Mouse (Mus musculus) CD4-positive, CD25-positive, alpha-beta regulatory T cell, adult 4 months (primary cell): ENCODE measurements at regions not wholly inside any gene's neighbourhood (a gene's known extent, or its start where the extent isn't known, plus 50 kb on each side); places are given as distances from the start of the nearest gene placed in this dataset.

Source experiments
- ATAC-seq: one replicate; pipeline ENCODE4 v1.8.0; 2017

DNA sequence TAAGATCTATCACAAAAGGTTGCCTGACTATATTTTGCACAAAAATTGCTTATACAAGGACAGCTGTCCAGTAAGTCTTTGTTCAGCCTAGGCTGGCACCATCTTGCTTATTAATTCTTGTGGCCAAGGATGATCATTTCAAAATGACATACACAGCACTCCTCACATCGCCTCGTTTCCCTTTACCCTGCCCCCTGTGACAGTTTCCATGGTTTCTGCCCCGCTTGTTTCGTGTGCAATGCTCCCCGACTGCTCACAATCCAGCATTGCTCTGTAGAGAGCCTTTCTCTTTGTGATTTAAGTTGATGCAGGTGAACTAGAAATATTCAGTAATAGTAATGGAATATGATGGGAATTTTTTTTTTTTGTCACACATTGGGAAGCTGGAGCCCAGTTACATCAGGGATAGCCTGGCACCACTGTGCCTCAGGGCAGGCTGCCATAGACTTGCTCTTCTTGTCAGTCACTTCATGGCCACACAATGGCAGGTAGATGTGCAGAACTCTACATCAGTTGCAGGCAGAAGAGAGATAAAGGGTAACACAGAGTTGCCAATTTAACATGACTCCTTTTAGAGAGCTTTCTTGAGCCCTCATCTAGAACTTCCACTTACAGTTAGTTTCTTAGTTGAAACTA lies 90.6 kb upstream of the Foxn2 start:
- no peak for ATAC-seq

DNA sequence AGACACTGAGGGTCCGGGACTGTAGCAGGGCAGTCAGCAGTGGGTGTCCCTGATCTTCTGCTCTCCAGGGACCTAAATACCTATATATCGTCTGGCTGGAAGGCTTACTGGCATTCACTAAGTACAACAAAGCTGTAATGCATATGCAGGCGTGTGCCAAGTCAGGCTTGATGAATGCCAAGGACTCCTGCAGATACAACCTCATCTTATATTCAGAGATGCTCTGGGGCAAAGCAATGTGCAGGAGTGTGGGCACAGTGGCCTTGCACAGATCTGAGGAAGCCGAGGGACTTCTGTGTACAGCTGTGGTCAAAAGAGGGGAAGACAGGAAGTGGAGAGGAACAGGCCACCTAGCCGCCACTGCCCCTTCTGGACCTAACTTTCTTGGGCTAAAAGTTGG lies 89.5 kb upstream of the Foxn2 start:
- no peak for ATAC-seq

DNA sequence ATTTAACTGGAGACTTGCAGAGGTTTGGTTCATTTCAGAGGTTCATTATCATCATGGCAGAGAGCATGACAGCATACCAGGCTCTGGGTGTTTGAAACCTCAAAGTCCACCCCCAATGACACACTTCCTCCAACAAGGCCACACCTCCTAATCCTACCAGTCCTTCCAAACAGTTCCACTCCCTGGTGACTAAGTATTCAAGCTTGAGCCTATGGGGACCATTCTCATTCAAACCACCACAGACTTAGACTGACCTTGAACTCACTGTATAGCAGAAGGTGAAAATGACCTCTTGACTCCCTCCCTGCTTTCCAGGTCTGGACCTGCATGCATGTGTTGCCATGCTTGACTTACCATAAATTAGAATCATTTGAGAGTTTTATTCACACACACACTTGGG lies 87.6 kb upstream of the Foxn2 start:
- ATAC-seq: no peak

DNA sequence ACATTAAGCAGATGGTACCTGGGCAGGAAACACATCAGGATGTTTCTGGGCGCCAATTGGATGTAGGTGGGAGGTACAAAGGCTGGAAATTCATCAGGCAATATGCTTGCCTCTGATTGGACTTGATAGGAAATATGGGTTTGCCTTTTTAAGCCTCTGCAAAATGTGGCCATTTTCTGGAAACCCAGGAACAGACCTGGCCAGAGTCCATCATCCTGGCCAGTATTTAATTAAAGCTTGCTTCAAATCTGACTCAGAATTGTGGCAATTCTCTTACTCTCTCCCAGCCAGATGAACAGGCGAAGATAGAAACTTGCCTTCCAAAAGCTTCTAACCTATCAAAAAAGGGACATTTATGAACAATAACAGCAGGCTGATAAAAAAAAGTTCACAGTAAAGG lies 79.3 kb upstream of the Foxn2 start:
- no peak for ATAC-seq

DNA sequence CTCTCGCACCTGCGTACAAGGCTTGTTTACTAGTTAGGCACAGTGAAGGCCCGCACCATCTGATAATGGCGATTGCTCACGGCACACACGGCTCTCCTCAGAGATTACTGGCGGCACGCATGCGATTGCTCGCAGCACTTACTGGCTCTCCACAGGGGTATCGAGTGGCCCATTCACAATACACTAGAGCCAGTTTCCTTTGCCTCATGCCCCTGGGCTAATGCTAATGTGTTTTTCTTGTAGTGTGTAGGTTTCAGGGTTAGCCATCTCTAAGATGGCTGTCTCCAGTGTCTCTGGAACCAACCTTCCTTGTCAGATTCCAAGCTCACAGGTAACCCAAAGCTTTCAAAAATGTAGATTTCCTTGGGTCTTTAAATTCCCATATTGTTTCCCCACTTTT lies 78.1 kb upstream of the Foxn2 start:
- no peak for ATAC-seq

DNA sequence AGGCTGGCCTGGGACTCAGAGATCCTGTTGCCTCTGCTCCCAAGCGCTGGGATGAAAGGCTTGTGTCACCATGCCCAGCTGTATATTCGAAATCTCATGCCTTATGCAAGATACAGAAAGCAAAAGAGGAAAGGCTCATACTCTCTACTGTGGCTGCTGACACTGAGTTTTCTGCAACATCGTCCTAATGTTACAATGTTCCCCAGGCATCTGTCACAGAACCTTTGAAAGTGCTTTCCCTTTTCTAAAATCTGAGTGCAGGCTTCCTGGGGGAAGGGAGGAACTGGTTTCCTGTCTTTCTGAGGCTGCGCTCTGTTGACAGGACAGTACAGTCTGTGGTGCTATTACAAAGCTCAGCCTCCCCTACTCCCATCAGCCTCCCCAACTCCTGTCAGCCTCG lies 72.6 kb upstream of the Foxn2 start:
- no peak for ATAC-seq

DNA sequence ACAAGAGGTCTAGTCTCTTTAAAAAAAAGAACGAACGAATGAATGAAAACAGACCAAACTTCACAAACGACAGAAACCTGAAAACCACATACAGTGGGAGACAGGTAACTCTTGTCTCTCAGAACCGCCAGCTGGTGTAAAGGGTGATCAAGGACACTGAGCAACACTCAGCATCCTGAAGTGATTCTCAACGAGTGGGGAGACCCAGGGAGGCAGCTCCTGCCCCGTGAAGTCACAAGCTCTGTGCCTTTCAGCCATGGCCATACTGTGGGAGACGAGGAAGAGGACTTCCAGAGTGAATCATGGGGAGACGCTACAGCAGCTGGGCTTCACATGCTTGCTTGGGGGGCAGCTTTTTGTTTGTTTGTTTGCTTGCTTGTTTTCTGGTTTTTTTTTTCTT lies 70.5 kb upstream of the Foxn2 start:
- no peak for ATAC-seq

DNA sequence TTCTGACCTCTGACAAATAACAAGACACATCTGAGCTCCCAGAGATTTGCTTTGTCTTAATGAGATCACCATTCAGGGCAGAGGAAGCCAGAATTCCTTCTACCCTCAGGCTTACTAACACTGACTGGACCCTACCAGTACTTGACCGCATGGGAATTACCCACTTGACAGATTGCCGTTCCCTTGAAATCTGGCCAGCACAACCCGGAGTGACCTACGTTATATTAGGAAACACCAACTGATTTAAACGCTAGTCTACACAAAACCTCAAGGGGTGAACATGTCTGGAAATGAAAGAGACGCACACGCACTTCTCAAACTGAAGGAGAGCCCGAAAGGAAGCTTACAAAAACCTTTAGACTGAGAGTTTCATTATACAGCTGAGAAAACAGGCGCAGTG lies 69.8 kb upstream of the Foxn2 start:
- no peak for ATAC-seq

DNA sequence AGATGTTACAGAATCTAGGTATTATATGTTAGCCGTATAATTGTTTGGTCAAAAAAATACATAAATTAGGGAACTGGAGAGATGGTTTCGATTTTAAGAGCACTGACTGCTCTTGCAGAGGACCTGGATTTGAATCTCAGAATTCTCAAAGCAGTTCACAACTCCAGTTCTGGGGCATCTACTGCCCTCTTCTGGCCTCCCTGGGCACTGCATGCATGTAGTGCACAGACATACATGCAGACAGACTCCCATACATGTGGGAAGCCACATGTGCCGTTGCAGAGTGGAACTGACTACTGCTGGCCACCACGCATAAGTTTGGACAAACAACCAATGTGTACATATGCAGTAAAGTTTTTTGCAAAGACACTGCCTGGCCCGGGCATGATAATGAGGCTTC lies 62.0 kb upstream of the Foxn2 start:
- no peak for ATAC-seq

DNA sequence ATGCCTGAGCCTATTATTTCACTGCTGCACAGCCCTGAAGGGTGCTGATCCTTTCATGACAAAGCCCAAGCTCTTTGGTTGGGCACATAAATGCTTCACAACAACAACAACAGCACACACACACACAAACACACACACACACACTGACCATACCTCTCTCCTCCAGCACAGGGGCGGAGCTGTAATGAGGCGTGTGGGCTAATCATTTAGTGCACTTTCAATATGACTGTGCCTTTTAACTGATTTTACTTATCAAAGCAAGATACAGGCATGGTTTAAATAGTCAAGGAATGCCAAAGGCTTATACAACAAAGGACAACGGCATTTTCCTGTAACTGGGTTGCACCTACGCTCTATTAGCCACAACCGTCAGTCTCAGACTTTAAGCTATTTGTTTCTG lies 61.1 kb upstream of the Foxn2 start:
- peak; percentile 58 for ATAC-seq

DNA sequence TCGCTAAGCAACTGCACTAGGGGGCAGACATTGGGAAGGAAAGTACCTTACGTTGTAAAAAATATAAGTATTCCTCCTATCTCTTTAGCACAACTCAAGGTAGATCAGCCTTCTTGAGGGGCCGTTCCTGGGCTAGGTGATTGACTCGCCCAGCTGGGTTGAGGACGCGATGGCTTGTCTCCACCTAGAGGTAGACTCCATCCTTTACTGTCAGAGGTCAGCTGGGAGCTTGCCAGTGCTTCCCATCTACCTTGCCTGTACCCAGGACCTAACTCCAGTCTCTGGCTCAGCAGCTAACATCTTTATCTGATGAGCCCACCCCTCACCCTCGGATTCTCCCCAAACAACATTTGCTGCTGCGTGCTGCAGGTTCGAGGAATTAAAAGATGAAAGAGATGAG lies 59.4 kb upstream of the Foxn2 start:
- no peak for ATAC-seq

DNA sequence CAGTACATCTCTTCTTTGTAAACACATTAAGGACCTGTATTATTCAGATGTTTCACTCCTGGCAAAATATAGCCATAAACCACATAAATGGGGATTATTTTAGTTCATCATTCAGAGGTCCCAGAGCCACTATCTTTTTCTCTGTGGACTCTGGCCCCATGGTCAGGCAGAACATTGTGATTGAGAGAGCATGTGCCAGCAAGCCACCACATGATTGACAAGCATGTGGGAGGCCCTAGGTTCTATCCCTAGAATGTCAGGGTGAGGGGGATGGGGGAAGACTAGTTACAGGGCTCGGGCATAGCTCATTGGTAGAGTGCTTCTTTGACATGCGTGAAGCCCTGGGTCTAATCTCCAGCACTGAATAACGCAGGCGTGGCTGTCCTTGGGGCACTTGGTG lies 57.1 kb upstream of the Foxn2 start:
- no peak for ATAC-seq

DNA sequence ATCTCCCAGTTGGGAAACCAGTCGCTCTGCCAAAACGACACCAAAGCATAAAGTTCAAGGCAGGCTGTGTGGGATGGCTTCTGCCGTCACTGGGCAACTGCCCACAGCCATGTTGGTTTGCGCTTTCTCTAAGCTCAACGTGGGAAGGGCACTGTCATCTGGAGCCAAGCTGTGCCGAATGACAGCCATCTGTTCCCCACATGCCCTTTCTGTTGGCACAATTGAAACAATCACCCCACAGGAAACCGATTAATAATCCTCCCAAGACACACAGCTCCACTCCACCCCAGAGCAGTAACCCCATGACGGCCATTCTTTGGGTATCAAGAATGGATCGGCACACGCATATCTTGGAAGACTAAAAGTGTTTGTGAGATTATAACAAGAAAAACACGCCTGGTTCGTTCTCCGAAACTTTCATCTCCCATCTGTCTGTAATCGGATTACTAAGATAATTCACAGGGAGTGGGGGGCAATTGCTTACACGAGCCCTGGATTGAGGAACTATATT lies 52.0 kb upstream of the Foxn2 start:
- ATAC-seq: no peak

DNA sequence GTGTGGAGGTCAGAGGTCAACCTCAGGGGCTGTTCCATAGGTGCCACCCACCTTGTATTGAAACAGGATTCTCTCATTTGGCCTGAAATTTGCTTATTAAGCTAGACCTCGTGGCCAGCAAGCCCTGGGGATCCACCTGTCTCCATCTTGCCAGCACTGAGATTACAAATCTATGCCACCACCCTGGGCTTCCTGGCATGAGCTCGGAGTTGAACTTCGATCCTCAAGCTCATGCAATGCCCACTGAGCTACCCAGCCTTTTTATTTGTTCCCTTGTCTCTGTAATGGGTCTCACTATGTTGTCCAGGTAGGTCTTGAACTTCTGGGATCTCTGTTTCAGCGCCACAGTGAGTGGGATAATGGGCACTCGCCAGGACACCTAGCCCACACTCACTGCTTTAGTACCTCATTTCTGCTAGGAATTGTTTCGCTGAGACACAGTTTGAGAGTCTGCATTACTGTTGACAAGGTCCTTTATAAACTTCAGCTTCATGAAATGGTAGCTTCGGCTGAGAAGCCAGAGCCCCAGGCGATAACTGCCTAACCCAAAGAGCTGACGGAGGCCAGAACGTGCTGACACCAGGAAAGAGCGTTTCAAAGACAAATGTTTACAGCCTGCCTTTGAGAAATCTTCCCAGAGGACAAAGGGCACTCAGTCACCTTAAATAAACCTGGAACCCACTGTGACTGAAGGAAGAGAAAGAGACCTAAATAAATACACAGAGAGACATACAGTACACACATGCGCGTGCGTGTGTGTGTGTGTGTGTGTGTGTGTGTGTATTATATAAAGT lies 50.6 kb upstream of the Foxn2 start:
- ATAC-seq: no peak
